In genomic region chr10:59900939-59901338, GRCm38 (mm10) we compare ENCODE assay signal across 8 mouse cellular contexts. TPM values are rescaled to one million over a fixed set of nuclear protein-coding genes. Genes with fewer than 3 reads are reported as not detected.
DNase-seq lines count a peak whose midpoint lies in the region; ATAC-seq and TF ChIP-seq lines count a peak whose summit lies in the region.

No protein-coding gene starts in this region.

- peak overlapping the region; percentile 97; the same call in 1 of the 2 replicates for H3K27ac ChIP-seq in lung, embryonic 15.5 days
- peak overlapping the region; percentile 98 for H3K27ac ChIP-seq in forebrain, embryonic 11.5 days (ENCODE audit: low read depth, low read length)
- H3K27ac ChIP-seq in olfactory bulb, adult 2 months (ENCODE audit: insufficient read depth, low read depth, low read length) = 0 out of 2 replicates have a peak overlapping the region, but pooled peaks have one; percentile 96

- WGBS in lung, embryonic 15.5 days = 47% methylated on average over 4 of the region's 4 CpGs
- WGBS in forebrain, embryonic 11.5 days = 66% methylated on average over 4 of the region's 4 CpGs
- 44% methylated on average over 4 of the region's 4 CpGs for WGBS in olfactory bulb, adult 2 months

- no peak overlapping the region for H3K4me3 ChIP-seq in lung, embryonic 15.5 days
- no peak overlapping the region for H3K4me3 ChIP-seq in forebrain, embryonic 11.5 days (ENCODE audit: low read depth, low read length)
- H3K4me3 ChIP-seq in olfactory bulb, adult 2 months (ENCODE audit: insufficient read depth, low read depth, low read length) = no peak overlapping the region

- H3K36me3 ChIP-seq in lung, embryonic 15.5 days = peaks cover 22% of the 10 kb centered on the region
- no peaks in the 10 kb centered on the region for H3K36me3 ChIP-seq in forebrain, embryonic 11.5 days (ENCODE audit: control insufficient read depth, insufficient read depth, low read length)

- H3K9ac ChIP-seq in lung, embryonic 15.5 days = no peak overlapping the region
- no peak overlapping the region for H3K9ac ChIP-seq in forebrain, embryonic 11.5 days (ENCODE audit: low read length)

- no peak for TF ChIP-seq CTCF in olfactory bulb, adult 2 months (IDR thresholded peaks at IDR 0.05; ENCODE audit: insufficient read depth, low read depth, low read length)

- H3K27me3 ChIP-seq in lung, embryonic 15.5 days = no peaks in the 10 kb centered on the region
- no peaks in the 10 kb centered on the region for H3K27me3 ChIP-seq in forebrain, embryonic 11.5 days (ENCODE audit: control insufficient read depth, insufficient read depth, low read length)

- no peaks in the 10 kb centered on the region for H3K9me3 ChIP-seq in lung, embryonic 15.5 days
- H3K9me3 ChIP-seq in forebrain, embryonic 11.5 days (ENCODE audit: control insufficient read depth, low read length) = no peaks in the 10 kb centered on the region

- H3K4me2 ChIP-seq in lung, embryonic 15.5 days = no peak overlapping the region
- H3K4me2 ChIP-seq in forebrain, embryonic 11.5 days (ENCODE audit: low read depth, low read length, severe bottlenecking) = no peak overlapping the region

- peaks cover 51% of the 10 kb centered on the region for H3K4me1 ChIP-seq in lung, embryonic 15.5 days
- H3K4me1 ChIP-seq in forebrain, embryonic 11.5 days (replicated peaks; ENCODE audit: control insufficient read depth, insufficient read depth, low read length) = peaks cover 42% of the 10 kb centered on the region
- H3K4me1 ChIP-seq in olfactory bulb, adult 2 months (ENCODE audit: control insufficient read depth, insufficient read depth, low read length) = peaks cover 65% of the 10 kb centered on the region

- no peak for ATAC-seq in lung, embryonic 15.5 days (ENCODE audit: borderline replicate concordance, extremely low read depth, low FRiP score, low TSS enrichment)
- ATAC-seq in forebrain, embryonic 11.5 days (replicated peaks; ENCODE audit: low FRiP score) = no peak
- no peak for ATAC-seq in megakaryocyte progenitor cell, adult 5-6 weeks (replicated peaks; ENCODE audit: poor library complexity)

- no peak for TF ChIP-seq POLR2A in olfactory bulb, adult 2 months (IDR thresholded peaks at IDR 0.05; ENCODE audit: insufficient read depth, low read depth, low read length)

- DNase-seq in lung, postnatal 4 days = no peak
- no peak for DNase-seq in forebrain, embryonic 11.5 days (ENCODE audit: low spot score)
- peak; percentile 85 for DNase-seq in induced T-regulatory cell, adult 2 months (ENCODE audit: low read depth)
- DNase-seq in urinary bladder, postnatal 10 days (ENCODE audit: low spot score) = no peak
- no peak for DNase-seq in right cerebral cortex, adult 18-20 months

RNA-seq across cellular contexts. Expression of gene Dnajb12, which starts 21.6 kb away (rescaled TPM):
- polyA plus RNA-seq in lung, embryonic 15.5 days (2015; fragmentation: Nextera tagmentation; extraction: Ambion mirVana) = 21.0 and 24.1 TPM in 2 replicates
- 25.3 and 26.5 TPM in 2 replicates for polyA plus RNA-seq in forebrain, embryonic 11.5 days (2014; fragmentation: Nextera tagmentation; extraction: Ambion mirVana)
- polyA plus RNA-seq in olfactory bulb, adult 2 months (2012; ENCODE audit: insufficient read depth, insufficient read length, low replicate concordance, missing spikeins) = not detected in 2 replicates
- 21.1 and 23.3 TPM in 2 replicates for total RNA-seq in megakaryocyte progenitor cell, adult 5-6 weeks (2015)
- total RNA-seq in megakaryocyte progenitor cell, adult 5-6 weeks (2017) = 19.3 and 20.2 TPM in 2 replicates

RNA-seq across cellular contexts. Expression of gene Ddit4, which starts 50.7 kb away (rescaled TPM):
- polyA plus RNA-seq in lung, embryonic 15.5 days (2015; fragmentation: Nextera tagmentation; extraction: Ambion mirVana) = 43.2 and 49.6 TPM in 2 replicates
- 7.4 and 9.5 TPM in 2 replicates for polyA plus RNA-seq in forebrain, embryonic 11.5 days (2014; fragmentation: Nextera tagmentation; extraction: Ambion mirVana)
- 264 TPM in 1 of 2 replicates, not detected in the other for polyA plus RNA-seq in olfactory bulb, adult 2 months (2012; ENCODE audit: insufficient read depth, insufficient read length, low replicate concordance, missing spikeins)
- total RNA-seq in megakaryocyte progenitor cell, adult 5-6 weeks (2015) = 0.37 and 2.4 TPM in 2 replicates
- 0.41 and 0.42 TPM in 2 replicates for total RNA-seq in megakaryocyte progenitor cell, adult 5-6 weeks (2017)
